Mouse (Mus musculus): ENCODE measurements around the gene Slco4a1.
A peak's percentile ranks its signal among the peaks of the same experiment; 100 is the strongest.

Gene Slco4a1

DNA sequence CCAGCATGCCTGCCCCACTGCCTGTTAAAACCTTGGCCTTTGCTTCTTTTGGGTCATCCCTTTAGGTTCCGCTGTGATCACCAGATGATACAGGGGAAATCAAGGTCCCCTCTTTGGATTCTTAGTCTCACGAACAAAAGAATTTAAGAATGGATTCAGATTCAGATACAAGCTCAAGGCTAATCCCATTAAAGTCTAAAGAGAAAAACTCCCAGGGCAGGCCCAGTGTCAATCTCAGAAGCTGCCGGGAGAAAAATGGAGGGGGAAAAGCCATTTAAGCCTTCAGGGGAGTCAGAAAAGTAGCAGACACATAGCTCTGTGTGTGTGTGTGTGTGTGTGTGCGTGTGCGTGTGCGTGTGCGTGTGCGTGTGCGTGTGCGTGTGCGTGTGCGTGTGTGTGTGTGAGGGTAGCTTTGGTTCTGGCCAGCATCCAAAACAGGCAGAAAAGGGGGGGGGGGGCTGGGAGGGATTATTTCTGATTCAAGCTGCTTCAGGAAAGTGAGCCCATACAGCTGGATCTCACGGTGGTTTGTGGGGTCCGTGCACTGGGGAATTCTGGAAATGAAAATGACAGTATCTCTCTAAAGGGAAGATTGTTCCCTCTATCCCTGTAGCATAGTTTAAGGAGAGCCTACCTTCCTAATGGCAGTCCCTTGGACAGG, 52.5 kb downstream of the Slco4a1 start:
- DNase-seq = no peak

DNA sequence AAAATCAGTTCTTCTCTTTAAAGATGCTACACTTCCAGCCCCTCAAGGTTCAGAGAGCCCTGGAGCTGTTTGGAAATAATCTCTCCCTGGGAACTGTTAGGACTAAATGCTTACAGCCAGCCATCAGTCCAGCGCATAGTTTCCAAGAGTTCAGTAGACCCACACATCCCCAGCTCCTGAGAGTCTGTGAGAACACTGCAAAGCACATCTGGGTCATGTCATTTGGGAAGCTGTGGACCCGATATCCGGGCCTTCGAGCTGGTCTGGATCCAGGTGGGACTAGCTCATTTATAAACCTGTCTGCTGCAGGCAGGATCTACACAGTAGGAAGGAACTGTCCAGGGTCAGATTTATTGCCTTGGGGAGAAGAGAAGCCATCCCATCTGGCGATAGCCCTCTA, 54.8 kb downstream of the Slco4a1 start:
- no peak for DNase-seq

DNA sequence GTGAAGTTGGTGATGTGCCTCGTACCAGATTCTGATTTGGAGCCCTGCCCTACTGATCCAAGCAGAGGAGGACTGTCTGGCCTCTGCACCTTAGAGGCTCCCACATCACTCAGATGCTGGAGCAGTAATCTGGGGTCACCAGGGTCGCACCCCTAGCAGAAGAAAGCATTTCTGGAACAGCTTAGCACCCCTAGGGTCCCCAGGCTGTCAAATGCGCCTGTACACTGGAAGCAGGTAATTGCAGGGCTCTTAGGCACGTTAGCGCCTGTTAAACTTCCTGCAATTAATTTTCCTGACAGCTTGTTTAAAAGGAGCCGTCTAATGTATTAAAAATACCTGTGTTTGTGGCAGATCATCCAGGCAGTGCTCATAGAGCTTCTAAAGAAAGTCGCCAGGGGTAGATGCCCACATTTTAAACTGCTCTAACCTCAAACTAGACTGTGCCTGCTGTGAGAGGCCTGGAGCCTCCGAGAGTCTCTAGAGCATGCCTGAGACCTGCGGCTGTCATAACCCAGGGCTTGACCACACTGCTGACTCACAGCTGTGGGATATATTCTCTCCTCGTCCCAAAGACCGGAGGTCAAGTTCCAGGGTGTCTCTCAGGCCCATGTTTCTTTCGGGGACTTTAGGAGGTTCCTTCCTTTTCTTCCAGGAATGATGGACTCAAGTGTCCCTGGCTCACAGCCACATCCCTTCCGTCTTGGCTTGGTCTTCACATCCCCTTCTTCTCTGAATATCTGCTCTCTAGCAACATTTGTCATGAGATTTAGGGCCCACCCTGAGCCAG, 56.0 kb downstream of the Slco4a1 start:
- DNase-seq = peak; percentile 47

DNA sequence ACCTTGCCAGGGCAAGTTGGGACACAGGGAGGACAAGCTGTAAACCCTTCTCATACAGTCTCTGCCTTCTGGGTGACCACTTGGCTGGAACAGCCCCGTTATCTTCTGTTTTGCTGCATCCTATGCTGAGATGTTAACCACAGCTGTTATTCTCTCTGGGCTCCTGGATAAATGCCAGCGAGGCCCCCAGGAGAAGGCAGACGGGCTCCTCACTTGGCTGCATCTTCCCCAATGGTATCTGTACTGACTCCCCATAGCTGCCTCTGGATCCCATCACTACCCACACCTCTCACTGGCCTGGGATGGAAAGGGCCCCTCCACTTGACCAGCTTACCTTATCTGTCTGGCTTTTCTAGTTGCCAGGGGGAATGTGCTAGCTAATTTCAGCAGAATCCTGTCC, 57.0 kb downstream of the Slco4a1 start:
- DNase-seq = no peak

DNA sequence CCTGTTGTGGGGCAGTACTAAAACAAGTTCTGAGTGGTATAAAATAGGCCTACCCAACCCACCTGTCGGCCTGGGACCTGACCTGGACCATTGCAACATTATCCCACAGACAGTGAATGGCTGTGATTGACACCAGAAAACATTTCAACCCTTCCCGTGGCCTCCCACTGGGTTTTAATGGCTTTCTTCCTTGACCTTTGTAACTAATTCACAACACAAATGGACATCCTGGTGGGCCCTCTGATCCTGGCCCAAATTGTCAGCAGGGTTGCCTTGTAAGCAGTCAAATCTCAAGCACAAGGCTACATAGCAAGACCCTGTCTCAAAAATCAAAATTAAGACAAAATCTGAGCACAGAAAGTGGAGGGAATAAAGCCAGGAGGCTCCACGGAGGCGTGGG, 57.8 kb downstream of the Slco4a1 start:
- no peak for DNase-seq

DNA sequence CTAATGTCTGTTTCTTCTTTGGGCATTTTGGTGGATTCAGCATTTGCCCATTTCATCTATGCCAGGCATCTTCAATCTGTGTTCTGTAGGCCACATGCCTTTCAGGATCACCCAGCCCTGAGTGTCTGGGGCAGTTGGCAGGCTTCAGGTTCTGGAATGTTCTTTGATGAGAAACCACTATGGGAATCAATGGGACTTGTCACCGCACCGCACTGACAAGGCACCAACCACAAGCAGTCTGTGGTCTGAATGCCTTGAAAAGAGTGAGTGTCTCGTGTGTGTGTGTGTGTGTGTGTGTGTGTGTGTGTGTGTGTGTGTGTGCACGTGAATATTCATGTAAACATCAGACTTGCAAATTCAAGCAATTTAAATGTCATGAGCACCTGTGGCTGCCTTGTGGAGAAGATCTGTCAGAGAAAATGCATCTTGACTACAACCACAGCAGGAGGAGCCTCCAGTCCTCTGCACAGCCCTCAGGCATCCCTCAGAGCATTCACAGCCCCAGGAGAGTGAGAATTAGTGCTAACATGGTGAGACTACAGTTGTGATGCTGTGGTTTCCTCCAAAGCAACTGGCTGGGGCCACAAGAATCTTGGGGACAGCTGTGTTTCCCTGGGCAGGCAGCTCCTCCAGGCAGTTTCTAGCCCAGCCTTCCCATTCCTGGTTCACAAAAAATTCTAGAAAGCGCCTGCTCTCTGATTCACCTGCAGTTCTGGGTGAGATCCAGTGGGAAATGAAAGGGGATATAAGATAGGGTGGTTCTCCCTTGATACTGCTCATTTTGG, 65.6 kb downstream of the Slco4a1 start:
- no peak for DNase-seq

DNA sequence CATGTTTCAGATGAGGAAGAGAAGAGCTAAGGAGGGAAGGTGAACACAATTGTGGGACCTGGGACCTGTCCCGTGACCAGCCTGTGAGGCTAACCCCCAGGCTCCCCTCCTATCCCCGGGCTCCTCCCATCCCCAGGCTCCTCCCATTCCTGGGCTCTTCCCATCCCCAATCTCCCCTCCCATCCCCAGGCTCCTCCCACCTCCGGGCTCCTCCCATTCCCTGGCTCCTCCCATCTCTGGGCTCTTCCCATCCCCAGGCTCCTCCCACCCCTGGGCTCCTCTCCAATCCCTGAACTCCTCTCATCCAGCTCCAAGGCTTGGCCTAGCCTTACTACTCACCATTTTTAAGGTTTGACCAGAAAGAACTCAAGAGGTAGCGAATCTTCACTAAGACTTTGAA, 66.8 kb downstream of the Slco4a1 start:
- no peak for DNase-seq

All from kidney, postnatal 14 days (tissue).